Mouse (Mus musculus): ENCODE measurements around the gene Otub1. TPM values are rescaled to one million over a fixed set of nuclear protein-coding genes. Genes with fewer than 3 reads are reported as not detected.

The Otub1 gene
- total and polyA plus RNA-seq, 3 experiments, result 103 to 285 (median 194) TPM

- Histone ChIP-seq H3K4me1 (ENCODE audit: control insufficient read depth in 1 of 2, insufficient read depth in 2 of 2, low read length in 2 of 2) (no peaks in the 10 kb centered on the region), H3K9ac (ENCODE audit: control insufficient read depth, low read depth, low read length, poor library complexity, severe bottlenecking) (no peak overlapping the region), H3K27me3 (ENCODE audit: control insufficient read depth in 1 of 2, insufficient read depth in 2 of 2, low read length in 2 of 2) (no peaks in the 10 kb centered on the region), H3K79me2 (ENCODE audit: control insufficient read depth, insufficient read depth, low read length, poor library complexity) (no peaks in the 10 kb centered on the region), H3K27ac (ENCODE audit: control insufficient read depth, low read depth, low read length) (no peak overlapping the region), H3K9me3 (replicated peaks; ENCODE audit: insufficient read depth, low read length) (no peaks in the 10 kb centered on the region), H3K4me3 (ENCODE audit: control insufficient read depth in 1 of 2, insufficient read depth in 1 of 2, low read depth in 2 of 2, low read length in 2 of 2) (no peak overlapping the region), H3K36me3 (ENCODE audit: control insufficient read depth in 1 of 2, insufficient read depth in 2 of 2, low read length in 2 of 2) (no peaks in the 10 kb centered on the region)
- no peak for DNase-seq (ENCODE audit: low read depth, low spot score)
- no peak for TF ChIP-seq HCFC1 (IDR thresholded peaks at IDR 0.05; ENCODE audit: low read depth, low read length)
- no peak for TF ChIP-seq MXI1 (IDR thresholded peaks at IDR 0.05; ENCODE audit: low read depth, low read length)
- no peak for TF ChIP-seq TCF12 (IDR thresholded peaks at IDR 0.05; ENCODE audit: low read depth, low read length)
- TF ChIP-seq POLR2A (IDR thresholded peaks at IDR 0.05; ENCODE audit: control insufficient read depth in 1 of 2, insufficient read depth in 1 of 2, low read depth in 1 of 2, low read length in 2 of 2, poor library complexity in 1 of 2), result no peak
- no peak for TF ChIP-seq USF2 (IDR thresholded peaks at IDR 0.05; ENCODE audit: borderline replicate concordance in 1 of 2, insufficient read depth in 1 of 2, low read depth in 1 of 2, low read length in 2 of 2)
- no peak for TF ChIP-seq MYB (IDR thresholded peaks at IDR 0.05; ENCODE audit: low read depth, low read length)
- TF ChIP-seq POLR2AphosphoS2 (IDR thresholded peaks at IDR 0.05; ENCODE audit: low read length), result no peak
- no peak for TF ChIP-seq MEF2A (IDR thresholded peaks at IDR 0.05; ENCODE audit: extremely low read depth, insufficient replicate concordance, low read depth, low read length, poor library complexity, severe bottlenecking)
Measured at GRCm38 (mm10) chr19:7183419-7183818, 22.7 kb downstream of the Otub1 start.

- TF ChIP-seq RCOR1 (IDR thresholded peaks at IDR 0.05; ENCODE audit: low read depth, low read length) (no peak), RAD21 (IDR thresholded peaks at IDR 0.05; ENCODE audit: low read depth, low read length) (no peak), USF2 (IDR thresholded peaks at IDR 0.05; ENCODE audit: borderline replicate concordance in 1 of 2, insufficient read depth in 1 of 2, low read depth in 1 of 2, low read length in 2 of 2) (no peak), MAZ (IDR thresholded peaks at IDR 0.05; ENCODE audit: low read depth, low read length) (no peak), MEF2A (IDR thresholded peaks at IDR 0.05; ENCODE audit: extremely low read depth, insufficient replicate concordance, low read depth, low read length, poor library complexity, severe bottlenecking) (no peak), EP300 (IDR thresholded peaks at IDR 0.05; ENCODE audit: low read depth in 1 of 2, low read length in 2 of 2) (no peak), E2F4 (IDR thresholded peaks at IDR 0.05; ENCODE audit: borderline replicate concordance, low read depth, low read length) (no peak), ETS1 (IDR thresholded peaks at IDR 0.05; ENCODE audit: low read depth, low read length) (no peak), BHLHE40 (IDR thresholded peaks at IDR 0.05; ENCODE audit: borderline replicate concordance, low read depth, low read length) (no peak), UBTF (IDR thresholded peaks at IDR 0.05; ENCODE audit: borderline replicate concordance, insufficient read depth, low read depth, low read length) (no peak), TBP (IDR thresholded peaks at IDR 0.05; ENCODE audit: low read depth, low read length) (no peak), ELF1 (IDR thresholded peaks at IDR 0.05; ENCODE audit: low read depth, low read length) (no peak)
- DNase-seq (ENCODE audit: low read depth, low spot score), result no peak
- Histone ChIP-seq H3K4me3 (ENCODE audit: control insufficient read depth in 1 of 2, insufficient read depth in 1 of 2, low read depth in 2 of 2, low read length in 2 of 2) (no peak overlapping the region), H3K36me3 (ENCODE audit: control insufficient read depth in 1 of 2, insufficient read depth in 2 of 2, low read length in 2 of 2) (no peaks in the 10 kb centered on the region), H3K27ac (ENCODE audit: control insufficient read depth, low read depth, low read length) (no peak overlapping the region), H3K27me3 (ENCODE audit: control insufficient read depth in 1 of 2, insufficient read depth in 2 of 2, low read length in 2 of 2) (no peaks in the 10 kb centered on the region), H3K9me3 (replicated peaks; ENCODE audit: insufficient read depth, low read length) (no peaks in the 10 kb centered on the region), H3K9ac (ENCODE audit: control insufficient read depth, low read depth, low read length, poor library complexity, severe bottlenecking) (no peak overlapping the region), H3K79me2 (ENCODE audit: control insufficient read depth, insufficient read depth, low read length, poor library complexity) (no peaks in the 10 kb centered on the region), H3K4me1 (ENCODE audit: control insufficient read depth in 1 of 2, insufficient read depth in 2 of 2, low read length in 2 of 2) (no peaks in the 10 kb centered on the region)
Measured at GRCm38 (mm10) chr19:7182273-7182949, 23.7 kb downstream of the Otub1 start.
